Mouse (Mus musculus): ENCODE data around the gene Slc39a3.

GRCm38 (mm10) chr10:81018326-81018725 is 18.9 kb downstream of the Slc39a3 start:
- TF ChIP-seq CTCF (IDR thresholded peaks at IDR 0.05; ENCODE audit: insufficient read depth, low read depth, low read length) (no peak), POLR2A (IDR thresholded peaks at IDR 0.05; ENCODE audit: insufficient read depth, low read depth, low read length) (no peak)

All from olfactory bulb, adult 2 months (tissue).